Mouse (Mus musculus): Measurements from ENCODE around the gene Ift172. TPM values are rescaled to one million over a fixed set of nuclear protein-coding genes. Genes with fewer than 3 reads are reported as not detected.

Ift172 gene
- polyA plus RNA-seq, 1 experiment from 2014 or later: 39.5 TPM

DNA sequence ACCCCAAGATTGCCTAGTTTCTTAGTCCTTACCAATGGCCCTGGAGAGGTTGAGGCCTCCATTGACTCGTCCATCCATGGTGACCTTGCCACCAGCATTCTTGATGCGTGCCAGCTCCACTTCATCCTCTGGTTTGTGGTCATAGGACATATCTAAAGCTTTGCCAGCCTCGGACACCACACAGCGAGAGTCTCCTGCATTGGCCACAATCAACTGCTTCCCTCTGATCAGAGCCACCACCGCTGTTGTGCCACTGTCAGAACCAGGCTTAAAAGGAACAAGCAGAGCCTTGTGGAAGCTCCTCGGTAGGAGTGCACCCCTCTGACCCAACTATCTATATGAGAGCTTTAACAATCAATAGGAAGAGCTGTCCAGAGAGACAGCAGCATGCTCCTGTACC, 86.5 kb downstream of the Ift172 start:
- H3K4me2 ChIP-seq (replicated peaks): no peak overlapping the region
- no peak overlapping the region for H3K27ac ChIP-seq (replicated peaks)
- peaks cover 21% of the 10 kb centered on the region for H3K4me1 ChIP-seq
- peaks cover 4% of the 10 kb centered on the region; the same call in 1 of the 2 replicates for H3K9me3 ChIP-seq (replicated peaks)
- peaks cover 64% of the 10 kb centered on the region for H3K36me3 ChIP-seq
- H3K9ac ChIP-seq: no peak overlapping the region
- no peaks in the 10 kb centered on the region for H3K27me3 ChIP-seq
- no peak overlapping the region for H3K4me3 ChIP-seq (replicated peaks)
- ATAC-seq (ENCODE audit: insufficient number of reproducible peaks, low FRiP score, low TSS enrichment, low read depth): no peak
- 92% methylated on average over 6 of the region's 6 CpGs for WGBS

DNA sequence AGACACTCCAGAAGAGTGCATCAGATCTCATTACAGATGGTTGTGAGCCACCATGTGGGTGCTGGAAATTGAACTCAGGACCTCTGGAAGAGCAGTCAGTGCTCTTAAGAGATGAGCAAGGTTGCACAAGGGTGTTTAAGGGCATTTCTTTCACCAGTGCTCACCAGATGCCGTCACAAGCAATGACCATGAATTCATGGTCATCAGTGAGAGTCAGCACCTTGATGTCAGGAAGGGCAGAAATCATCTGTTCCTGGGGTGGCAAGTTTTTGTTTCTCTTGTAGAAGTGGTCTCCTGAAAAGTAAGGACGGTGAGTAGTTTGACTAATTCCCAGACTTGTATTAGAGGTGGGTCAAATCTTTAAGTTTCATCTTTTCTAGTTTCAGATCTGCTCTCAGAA, 87.0 kb downstream of the Ift172 start:
- Histone ChIP-seq H3K27ac (replicated peaks) (no peak overlapping the region), H3K9ac (no peak overlapping the region), H3K4me3 (replicated peaks) (no peak overlapping the region), H3K4me2 (replicated peaks) (no peak overlapping the region), H3K9me3 (replicated peaks) (peaks cover 4% of the 10 kb centered on the region; the same call in 1 of the 2 replicates), H3K4me1 (peaks cover 21% of the 10 kb centered on the region), H3K36me3 (peaks cover 70% of the 10 kb centered on the region), H3K27me3 (no peaks in the 10 kb centered on the region)
- no peak for ATAC-seq (ENCODE audit: insufficient number of reproducible peaks, low FRiP score, low TSS enrichment, low read depth)
- WGBS: 86% methylated on average over 2 of the region's 2 CpGs

Other genes starting within 250 kb of the Ift172 start
- gene Atraid, start 242.8 kb downstream of the Ift172 start, polyA plus RNA-seq (2015; fragmentation: Nextera tagmentation; extraction: Ambion mirVana): 173 and 174 TPM in 2 replicates
- 10.8 and 12.0 TPM in 2 replicates for gene Slc5a6, start 242.2 kb downstream of the Ift172 start, polyA plus RNA-seq (2015; fragmentation: Nextera tagmentation; extraction: Ambion mirVana)
- 23.5 and 26.4 TPM in 2 replicates for gene Cad, start 236.3 kb downstream of the Ift172 start, polyA plus RNA-seq (2015; fragmentation: Nextera tagmentation; extraction: Ambion mirVana)
- not detected in 2 replicates for gene Dnajc5g, start 184.8 kb downstream of the Ift172 start, polyA plus RNA-seq (2015; fragmentation: Nextera tagmentation; extraction: Ambion mirVana)
- 0.60 and 0.92 TPM in 2 replicates for gene Slc30a3, start 182.9 kb downstream of the Ift172 start, polyA plus RNA-seq (2015; fragmentation: Nextera tagmentation; extraction: Ambion mirVana)
- 10.2 and 13.7 TPM in 2 replicates for gene Trim54, start 174.4 kb downstream of the Ift172 start, polyA plus RNA-seq (2015; fragmentation: Nextera tagmentation; extraction: Ambion mirVana)
- not detected in 2 replicates for gene Ucn, start 152.3 kb downstream of the Ift172 start, polyA plus RNA-seq (2015; fragmentation: Nextera tagmentation; extraction: Ambion mirVana)
- gene Mpv17, start 136.9 kb downstream of the Ift172 start, polyA plus RNA-seq (2015; fragmentation: Nextera tagmentation; extraction: Ambion mirVana): 67.3 and 73.4 TPM in 2 replicates
- gene Gm29609, start 111.2 kb downstream of the Ift172 start, polyA plus RNA-seq (2015; fragmentation: Nextera tagmentation; extraction: Ambion mirVana): 1.1 and 3.0 TPM in 2 replicates
- gene Gtf3c2, start 111.0 kb downstream of the Ift172 start, polyA plus RNA-seq (2015; fragmentation: Nextera tagmentation; extraction: Ambion mirVana): 69.0 and 71.5 TPM in 2 replicates
- 138 and 150 TPM in 2 replicates for gene Snx17, start 97.9 kb downstream of the Ift172 start, polyA plus RNA-seq (2015; fragmentation: Nextera tagmentation; extraction: Ambion mirVana)
- gene Eif2b4, start 97.7 kb downstream of the Ift172 start, polyA plus RNA-seq (2015; fragmentation: Nextera tagmentation; extraction: Ambion mirVana): 74.4 and 74.7 TPM in 2 replicates
- 12.2 and 12.5 TPM in 2 replicates for gene Zfp513, start 88.8 kb downstream of the Ift172 start, polyA plus RNA-seq (2015; fragmentation: Nextera tagmentation; extraction: Ambion mirVana)
- 113 and 115 TPM in 2 replicates for gene Ppm1g, start 70.4 kb downstream of the Ift172 start, polyA plus RNA-seq (2015; fragmentation: Nextera tagmentation; extraction: Ambion mirVana)
- gene Nrbp1, start 50.3 kb downstream of the Ift172 start, polyA plus RNA-seq (2015; fragmentation: Nextera tagmentation; extraction: Ambion mirVana): 175 and 178 TPM in 2 replicates
- gene Gm9970, start 49.9 kb downstream of the Ift172 start, polyA plus RNA-seq (2015; fragmentation: Nextera tagmentation; extraction: Ambion mirVana): 0.99 TPM in 1 of 2 replicates, not detected in the other
- gene Krtcap3, start 39.4 kb downstream of the Ift172 start, polyA plus RNA-seq (2015; fragmentation: Nextera tagmentation; extraction: Ambion mirVana): 21.8 and 23.5 TPM in 2 replicates
- gene Fndc4, start 5.0 kb upstream of the Ift172 start, polyA plus RNA-seq (2015; fragmentation: Nextera tagmentation; extraction: Ambion mirVana): 85.5 and 89.8 TPM in 2 replicates
- gene Gckr, start 6.3 kb upstream of the Ift172 start, polyA plus RNA-seq (2015; fragmentation: Nextera tagmentation; extraction: Ambion mirVana): 0.15 and 0.30 TPM in 2 replicates
- 50.0 and 51.9 TPM in 2 replicates for gene Zfp512, start 161.3 kb upstream of the Ift172 start, polyA plus RNA-seq (2015; fragmentation: Nextera tagmentation; extraction: Ambion mirVana)
- gene 4930548H24Rik, start 194.6 kb upstream of the Ift172 start, polyA plus RNA-seq (2015; fragmentation: Nextera tagmentation; extraction: Ambion mirVana): 0.15 TPM in 1 of 2 replicates, not detected in the other
- gene Gpn1, start 203.6 kb upstream of the Ift172 start, polyA plus RNA-seq (2015; fragmentation: Nextera tagmentation; extraction: Ambion mirVana): 53.7 and 56.9 TPM in 2 replicates
- 32.7 and 34.0 TPM in 2 replicates for gene Slc4a1ap, start 235.9 kb upstream of the Ift172 start, polyA plus RNA-seq (2015; fragmentation: Nextera tagmentation; extraction: Ambion mirVana)
- gene Supt7l, start 236.7 kb upstream of the Ift172 start, polyA plus RNA-seq (2015; fragmentation: Nextera tagmentation; extraction: Ambion mirVana): 23.7 and 25.2 TPM in 2 replicates

Data from embryonic facial prominence, embryonic 15.5 days (tissue).